Mouse (Mus musculus) cortical plate, adult 2 months (tissue): ENCODE measurements at regions not wholly inside any gene's neighbourhood (a gene's known extent, or its start where the extent isn't known, plus 50 kb on each side); places are given as distances from the start of the nearest gene placed in this dataset.

Source experiments
- CTCF ChIP-seq: fragments of 200-500 bp; IDR thresholded peaks from 2 replicates; pipeline ENCODE4 v1.5.1; 2011; ENCODE audit warnings: mild to moderate bottlenecking, control low read depth, low read length; ENCODE audit not compliant: insufficient read depth; ENCODE audit errors: extremely low read depth
- POLR2A ChIP-seq: fragments of 200-500 bp; IDR thresholded peaks from 2 replicates; pipeline ENCODE4 v1.6.1; 2011; ENCODE audit warnings: mild to moderate bottlenecking, low read length, control low read depth; ENCODE audit not compliant: insufficient read depth; ENCODE audit errors: extremely low read depth

DNA sequence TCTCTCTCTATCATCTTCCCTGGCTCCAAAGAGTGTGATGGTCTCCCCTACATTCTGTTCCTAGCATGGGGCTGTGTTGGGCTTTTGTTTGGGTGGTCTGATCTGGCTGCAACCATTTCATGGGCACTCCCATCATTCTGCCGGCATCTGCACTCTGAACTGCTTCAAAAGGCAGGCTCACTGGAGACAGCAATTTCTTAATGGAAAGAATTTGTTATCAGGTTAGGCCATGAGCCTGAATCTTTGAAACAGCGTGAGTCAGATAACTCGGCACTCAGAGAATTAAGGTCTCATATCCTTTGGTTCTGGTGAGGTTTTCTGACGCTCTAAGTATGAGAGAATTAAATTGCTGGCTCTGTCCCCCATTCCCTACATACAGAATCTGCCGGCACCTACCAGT, 519.8 kb upstream of the Arid1b start:
- TF ChIP-seq CTCF (no peak), POLR2A (no peak)
